Mouse (Mus musculus) midbrain, embryonic 12.5 days (tissue): Measurements from ENCODE around the gene 4930402H24Rik. TPM values are rescaled to one million over a fixed set of nuclear protein-coding genes. Genes with fewer than 3 reads are reported as not detected.

ENCODE experiments used
- ATAC-seq: fragments of 200-750 bp; cut with Nextera tagmentation; 2 replicates; pipeline ENCODE4 v1.8.0; 2017; ENCODE audit warnings: low read depth, moderate TSS enrichment, moderate library complexity; ENCODE audit not compliant: low FRiP score
- H3K27ac ChIP-seq: fragments of 300-500 bp; sonication (generic); replicated peaks from 2 replicates; pipeline ENCODE4 v1.5.1; 2016; ENCODE audit warnings: mild to moderate bottlenecking
- H3K27me3 ChIP-seq: fragments of 300-500 bp; sonication (generic); 2 replicates; pipeline ENCODE4 v1.6.1; 2016; ENCODE audit warnings: mild to moderate bottlenecking
- H3K36me3 ChIP-seq: fragments of 300-500 bp; sonication (generic); 2 replicates; pipeline ENCODE4 v1.6.1; 2016
- H3K4me1 ChIP-seq: fragments of 300-500 bp; sonication (generic); 2 replicates; pipeline ENCODE4 v1.6.1; 2016
- H3K4me2 ChIP-seq: fragments of 300-500 bp; sonication (generic); replicated peaks from 2 replicates; pipeline ENCODE4 v1.6.1; 2016; ENCODE audit warnings: mild to moderate bottlenecking, moderate library complexity
- H3K4me3 ChIP-seq: fragments of 300-500 bp; sonication (generic); 2 replicates; pipeline ENCODE4 v1.5.1; 2016; ENCODE audit warnings: mild to moderate bottlenecking
- H3K9ac ChIP-seq: fragments of 300-500 bp; sonication (generic); replicated peaks from 2 replicates; pipeline ENCODE4 v1.6.1; 2016; ENCODE audit warnings: mild to moderate bottlenecking, moderate library complexity
- H3K9me3 ChIP-seq: fragments of 300-500 bp; sonication (generic); 2 replicates; pipeline ENCODE4 v1.6.1; 2016; ENCODE audit warnings: mild to moderate bottlenecking
- WGBS: fragments of 180-500 bp; shearing (Covaris S2); methylation state at CpG from one replicate; pipeline ENCODE4 v1.1.7; 2016; 5-methylcytosine and 5-hydroxymethylcytosine counted together
- polyA plus RNA-seq: library from polyadenylated mRNA; unstranded; fragments of >200 nt; fragmentation: Nextera tagmentation; extraction: Ambion mirVana; gene quantifications from 2 replicates; pipeline ENCODE4 v1.2.1, GENCODE M21; 2016

Gene 4930402H24Rik
- polyA plus RNA-seq, 1 experiment from 2014 or later, result 86.9 TPM

DNA sequence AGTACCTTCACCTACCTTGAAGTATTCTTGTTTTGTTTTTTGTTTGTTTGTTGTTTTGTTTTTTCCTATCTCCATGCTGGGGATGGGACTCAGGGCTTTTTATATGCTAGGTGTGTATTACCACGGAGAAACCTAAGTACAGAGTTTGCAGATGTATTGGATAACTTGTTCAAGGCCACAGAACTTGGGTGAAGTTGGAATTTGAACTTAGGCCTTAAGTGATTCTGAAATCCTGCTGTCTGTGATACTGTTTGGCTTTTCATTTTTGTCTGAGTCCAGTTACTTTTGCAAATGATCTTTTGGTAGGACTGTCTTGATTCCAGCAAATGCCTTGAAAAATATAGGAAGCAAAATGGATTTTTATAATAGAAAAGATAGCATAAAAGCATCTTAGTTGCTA, 5.5 kb upstream of the 4930402H24Rik start:
- Histone ChIP-seq H3K4me2 (no peak overlapping the region), H3K27me3 (no peaks in the 10 kb centered on the region), H3K4me1 (peaks cover 14% of the 10 kb centered on the region), H3K36me3 (no peaks in the 10 kb centered on the region), H3K27ac (no peak overlapping the region), H3K9ac (no peak overlapping the region), H3K4me3 (no peak overlapping the region), H3K9me3 (no peaks in the 10 kb centered on the region)
- ATAC-seq, result no peak
- WGBS, result 84% methylated on average over 1 of the region's 1 CpGs

DNA sequence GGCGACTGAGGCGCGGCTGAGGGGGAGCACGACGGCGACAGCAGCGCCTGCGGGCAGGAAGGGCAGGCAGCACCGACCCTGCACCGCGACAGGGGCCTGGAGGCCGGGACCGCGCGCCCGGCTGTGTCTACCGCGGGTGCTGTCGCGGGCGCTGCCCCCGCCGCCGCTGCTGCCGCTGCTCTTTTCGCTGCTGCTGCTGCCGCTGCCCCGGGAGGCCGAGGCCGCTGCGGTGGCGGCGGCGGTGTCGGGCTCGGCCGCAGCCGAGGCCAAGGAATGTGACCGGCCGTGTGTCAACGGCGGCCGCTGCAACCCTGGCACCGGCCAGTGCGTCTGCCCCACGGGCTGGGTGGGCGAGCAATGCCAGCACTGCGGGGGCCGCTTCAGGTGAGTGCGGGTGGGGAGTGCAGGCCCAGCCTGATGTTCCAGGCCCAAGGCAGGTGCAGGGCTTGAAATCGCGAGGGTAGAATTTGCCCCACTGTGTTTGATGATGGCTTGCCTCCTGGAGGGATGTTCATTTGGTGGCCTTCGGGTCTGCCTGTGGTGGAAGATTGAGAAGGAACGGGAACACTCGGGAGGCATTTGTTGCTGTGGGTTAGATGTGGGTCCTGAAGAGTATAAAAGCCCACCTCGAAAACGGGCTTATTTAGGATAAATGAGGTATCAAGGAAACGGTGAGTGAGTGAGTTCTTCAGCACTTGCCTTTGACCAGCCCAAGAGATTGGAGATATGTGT, 544 bp upstream of the 4930402H24Rik start:
- WGBS, result under 1% methylated on average over 33 of the region's 58 CpGs
- Histone ChIP-seq H3K4me1 (peaks cover 18% of the 10 kb centered on the region), H3K36me3 (no peaks in the 10 kb centered on the region), H3K9ac (peak overlapping the region; percentile 95), H3K27me3 (no peaks in the 10 kb centered on the region), H3K27ac (peak overlapping the region; percentile 84), H3K9me3 (no peaks in the 10 kb centered on the region), H3K4me2 (peak overlapping the region; percentile 69), H3K4me3 (peak overlapping the region; percentile 99)
- no peak; the same call in none of the 2 replicates for ATAC-seq

DNA sequence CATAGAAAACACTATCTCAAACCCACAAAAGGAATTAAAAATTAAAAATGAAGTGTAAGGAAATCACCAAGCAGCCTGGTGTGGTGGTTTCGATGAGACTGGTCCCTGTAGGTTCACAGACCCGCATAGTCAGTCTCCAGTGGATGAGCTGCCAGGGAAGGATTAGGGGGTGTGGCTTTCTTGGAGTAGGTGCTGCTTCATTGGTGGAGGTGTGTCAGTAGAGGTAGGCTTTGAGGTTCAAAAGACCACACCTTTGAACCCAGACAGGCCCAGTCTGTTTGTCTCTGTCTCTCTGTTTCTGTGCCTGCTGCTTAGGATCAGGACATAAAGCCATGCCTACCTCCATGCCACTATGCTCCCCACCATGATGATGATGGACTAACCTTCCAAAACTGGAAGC, 7.4 kb downstream of the 4930402H24Rik start:
- WGBS, result 84% methylated on average over 2 of the region's 2 CpGs
- H3K27ac ChIP-seq, result no peak overlapping the region
- H3K4me3 ChIP-seq, result no peak overlapping the region
- H3K4me2 ChIP-seq, result no peak overlapping the region
- H3K27me3 ChIP-seq, result no peaks in the 10 kb centered on the region
- H3K9me3 ChIP-seq, result no peaks in the 10 kb centered on the region
- no peaks in the 10 kb centered on the region for H3K4me1 ChIP-seq
- no peak overlapping the region for H3K9ac ChIP-seq
- ATAC-seq, result no peak
- H3K36me3 ChIP-seq, result no peaks in the 10 kb centered on the region

DNA sequence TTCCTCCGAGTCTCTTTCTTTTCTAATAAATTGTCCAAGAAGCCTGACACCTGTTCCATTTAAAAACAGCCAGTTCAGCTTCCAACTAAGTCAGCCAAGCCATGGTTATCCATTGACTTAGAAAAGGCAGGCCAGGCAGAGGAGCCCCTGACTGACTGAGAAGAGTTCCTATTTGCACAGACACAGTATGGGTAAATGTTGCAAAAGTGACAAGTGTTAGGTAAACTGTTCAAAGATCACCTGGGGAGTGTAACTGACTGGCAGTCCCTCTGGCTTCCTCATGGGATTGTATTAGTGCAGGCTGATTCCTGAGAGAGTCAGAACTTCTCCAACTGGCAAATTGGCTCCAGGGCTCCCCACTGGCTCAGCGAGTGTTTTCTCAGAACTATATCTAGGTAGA, 8.3 kb downstream of the 4930402H24Rik start:
- H3K27me3 ChIP-seq, result no peaks in the 10 kb centered on the region
- no peaks in the 10 kb centered on the region for H3K36me3 ChIP-seq
- no peak for ATAC-seq
- no peak overlapping the region for H3K27ac ChIP-seq
- no peak overlapping the region for H3K4me3 ChIP-seq
- H3K4me2 ChIP-seq, result no peak overlapping the region
- 71% methylated on average over 2 of the region's 2 CpGs for WGBS
- no peak overlapping the region for H3K9ac ChIP-seq
- H3K4me1 ChIP-seq, result no peaks in the 10 kb centered on the region
- H3K9me3 ChIP-seq, result no peaks in the 10 kb centered on the region

DNA sequence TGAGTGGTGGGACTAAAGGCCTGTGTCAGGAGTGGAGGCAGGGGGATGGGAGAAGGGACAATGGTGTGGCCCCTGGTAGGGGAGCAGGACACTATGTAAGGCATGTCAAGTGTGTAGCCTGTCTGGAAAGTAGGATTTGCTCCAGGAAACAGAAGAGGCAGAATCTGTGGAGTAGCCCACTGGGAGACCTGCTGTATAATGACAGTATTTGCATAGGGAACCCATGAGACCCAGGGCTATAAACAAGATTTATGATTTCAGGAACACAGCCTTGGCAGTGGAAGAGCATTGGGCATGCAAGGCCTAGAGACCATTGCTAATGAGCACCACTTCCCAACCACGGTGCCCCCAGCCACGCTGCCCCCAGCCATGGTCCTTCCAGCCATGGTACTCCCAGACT, 9.3 kb downstream of the 4930402H24Rik start:
- 100% methylated on average over 2 of the region's 2 CpGs for WGBS
- ATAC-seq, result no peak

DNA sequence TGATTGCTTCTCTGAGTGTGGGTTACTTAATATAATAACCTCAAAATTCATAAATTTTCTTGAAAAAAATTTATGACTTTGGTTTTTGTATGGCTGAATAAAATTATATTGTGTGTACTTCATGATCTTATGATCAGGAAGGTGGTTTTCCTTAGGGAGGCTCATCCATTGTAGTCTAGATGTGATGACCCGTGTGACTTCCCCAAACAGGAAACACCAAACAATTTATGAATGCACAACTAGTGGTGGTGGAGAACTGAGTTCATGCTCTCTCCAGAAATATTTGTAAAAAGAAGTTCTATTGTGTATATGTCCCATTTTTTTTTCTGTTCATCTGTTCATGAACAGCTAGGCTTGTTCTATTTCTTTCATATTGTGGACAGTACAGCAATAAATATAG, 18.8 kb downstream of the 4930402H24Rik start:
- no peaks in the 10 kb centered on the region for H3K9me3 ChIP-seq
- no peaks in the 10 kb centered on the region for H3K4me1 ChIP-seq
- peaks cover 4% of the 10 kb centered on the region for H3K36me3 ChIP-seq
- no peak overlapping the region for H3K9ac ChIP-seq
- H3K4me3 ChIP-seq, result no peak overlapping the region
- no peaks in the 10 kb centered on the region for H3K27me3 ChIP-seq
- H3K4me2 ChIP-seq, result no peak overlapping the region
- ATAC-seq, result no peak
- H3K27ac ChIP-seq, result no peak overlapping the region
- WGBS, result 84% methylated on average over 1 of the region's 1 CpGs

More for the DNA sequence above, 9.3 kb downstream of the 4930402H24Rik start:
- Histone ChIP-seq H3K4me1 (no peaks in the 10 kb centered on the region), H3K9me3 (no peaks in the 10 kb centered on the region), H3K4me3 (no peak overlapping the region), H3K4me2 (no peak overlapping the region), H3K36me3 (no peaks in the 10 kb centered on the region), H3K27ac (no peak overlapping the region), H3K9ac (no peak overlapping the region), H3K27me3 (no peaks in the 10 kb centered on the region)

DNA sequence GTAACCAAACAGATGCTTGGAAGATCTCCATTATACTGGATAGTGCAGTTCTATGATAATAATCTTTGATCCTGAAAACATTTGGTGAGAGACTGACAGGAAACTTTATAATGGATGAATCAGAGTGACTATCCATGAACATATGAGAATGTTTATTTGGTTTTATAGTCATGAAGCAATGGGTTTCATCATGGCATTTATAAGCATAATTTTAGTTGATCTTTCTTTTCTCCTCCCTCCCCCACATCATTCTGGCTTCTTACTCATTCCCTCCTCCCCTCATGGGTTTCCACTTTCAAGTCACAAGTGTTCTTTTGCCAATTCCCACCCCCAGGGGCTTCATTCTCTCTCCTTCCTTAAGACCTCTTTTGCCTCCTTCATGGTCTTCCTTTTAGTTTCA, 19.2 kb downstream of the 4930402H24Rik start:
- Histone ChIP-seq H3K4me1 (no peaks in the 10 kb centered on the region), H3K27ac (no peak overlapping the region)
- no peak for ATAC-seq

DNA sequence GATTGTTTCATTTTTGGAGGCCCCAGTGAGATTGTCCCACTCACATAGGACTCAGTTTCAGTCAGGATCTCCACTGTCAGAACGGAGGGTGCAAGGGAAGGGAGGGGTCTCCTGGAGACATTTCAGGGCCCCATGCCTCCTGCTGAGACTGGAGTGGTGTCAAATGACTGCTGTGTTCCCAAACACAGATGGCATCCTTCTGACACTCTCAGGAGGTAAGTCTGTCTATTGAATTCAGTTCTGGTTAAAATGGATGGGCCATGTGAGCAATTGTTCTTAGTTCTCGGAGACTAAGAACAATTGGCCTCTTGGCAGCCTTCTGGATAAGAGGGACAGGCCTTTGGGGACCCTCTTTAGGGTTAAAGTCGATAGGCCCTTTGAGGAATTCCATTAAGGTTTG, 28.8 kb downstream of the 4930402H24Rik start:
- Histone ChIP-seq H3K27ac (no peak overlapping the region), H3K4me3 (no peak overlapping the region), H3K9me3 (no peaks in the 10 kb centered on the region), H3K36me3 (peaks cover 6% of the 10 kb centered on the region; the same call in 1 of the 2 replicates), H3K4me2 (no peak overlapping the region), H3K27me3 (no peaks in the 10 kb centered on the region), H3K9ac (no peak overlapping the region), H3K4me1 (no peaks in the 10 kb centered on the region)
- ATAC-seq, result no peak
- WGBS, result 69% methylated on average over 3 of the region's 3 CpGs

More for the DNA sequence above, 19.2 kb downstream of the 4930402H24Rik start:
- H3K9me3 ChIP-seq, result no peaks in the 10 kb centered on the region
- H3K9ac ChIP-seq, result no peak overlapping the region
- peaks cover 4% of the 10 kb centered on the region for H3K36me3 ChIP-seq
- no peak overlapping the region for H3K4me2 ChIP-seq
- H3K27me3 ChIP-seq, result no peaks in the 10 kb centered on the region
- H3K4me3 ChIP-seq, result no peak overlapping the region

DNA sequence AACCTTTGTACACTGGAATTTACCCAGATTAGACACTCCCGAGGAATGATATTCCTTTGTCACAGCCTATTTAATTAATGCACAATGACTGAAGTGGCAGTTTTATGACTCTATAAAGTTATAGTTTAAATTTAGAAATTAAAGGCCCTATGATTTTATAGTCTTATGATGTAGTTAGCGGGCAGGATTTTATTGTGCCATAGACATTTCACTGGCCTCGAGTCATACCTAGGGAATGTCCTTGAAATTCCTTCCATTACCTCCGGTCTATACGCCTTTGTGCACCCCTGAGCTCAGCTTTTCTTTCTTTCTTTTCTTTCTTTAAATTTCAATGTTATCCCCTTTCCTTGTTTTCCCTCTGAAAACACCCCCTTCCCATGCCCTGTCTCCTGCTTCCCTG, 35.3 kb downstream of the 4930402H24Rik start:
- ATAC-seq, result no peak
- WGBS, result 86% methylated on average over 5 of the region's 5 CpGs
- no peaks in the 10 kb centered on the region for H3K9me3 ChIP-seq
- no peak overlapping the region for H3K4me2 ChIP-seq
- no peak overlapping the region for H3K9ac ChIP-seq
- H3K4me1 ChIP-seq, result no peaks in the 10 kb centered on the region
- no peak overlapping the region for H3K27ac ChIP-seq
- no peaks in the 10 kb centered on the region for H3K27me3 ChIP-seq
- no peaks in the 10 kb centered on the region for H3K36me3 ChIP-seq
- no peak overlapping the region for H3K4me3 ChIP-seq

DNA sequence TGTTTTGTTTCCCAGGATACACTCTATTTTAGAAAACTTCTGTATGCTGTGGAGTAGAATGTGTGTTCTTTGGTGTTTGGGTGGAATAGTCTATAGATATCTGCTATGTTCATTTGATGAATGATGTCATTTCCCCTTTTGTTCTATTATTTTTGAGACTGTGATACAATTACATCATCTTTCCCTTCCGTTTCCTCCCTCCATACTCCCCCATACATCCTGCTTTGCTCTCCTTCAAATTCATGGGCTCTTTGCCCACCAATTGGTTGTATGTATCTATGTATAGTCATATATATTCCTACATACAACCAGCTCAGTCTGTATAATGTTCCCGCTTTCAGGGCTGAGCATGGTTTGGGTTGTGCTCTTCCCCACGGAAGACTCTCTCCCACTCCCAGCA, 44.1 kb downstream of the 4930402H24Rik start:
- Histone ChIP-seq H3K36me3 (no peaks in the 10 kb centered on the region), H3K4me3 (no peak overlapping the region), H3K27me3 (no peaks in the 10 kb centered on the region), H3K4me2 (no peak overlapping the region), H3K9me3 (no peaks in the 10 kb centered on the region), H3K27ac (no peak overlapping the region), H3K9ac (no peak overlapping the region), H3K4me1 (no peaks in the 10 kb centered on the region)
- WGBS, result 87% methylated on average over 3 of the region's 3 CpGs
- ATAC-seq, result no peak

DNA sequence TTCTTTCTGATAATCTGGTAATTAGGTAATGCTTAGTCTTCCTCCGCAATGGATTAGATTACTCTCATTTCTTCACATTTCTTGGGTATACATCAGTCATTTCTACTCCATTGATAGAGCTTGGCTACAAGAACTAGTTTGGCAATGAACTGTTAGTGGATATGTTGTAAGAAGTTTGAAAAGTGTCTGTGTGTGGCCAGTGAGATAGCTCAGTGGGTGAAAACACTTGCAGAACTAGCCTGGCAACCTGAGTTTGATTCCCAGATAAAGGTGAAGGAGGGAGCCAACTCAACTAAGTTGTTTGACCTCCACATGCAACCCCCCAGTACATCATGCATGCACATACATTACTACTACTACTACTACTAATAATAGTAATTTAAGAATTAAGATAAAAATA, 53.2 kb downstream of the 4930402H24Rik start:
- WGBS, result 97% methylated on average over 1 of the region's 1 CpGs
- Histone ChIP-seq H3K9ac (no peak overlapping the region), H3K27ac (no peak overlapping the region), H3K4me1 (no peaks in the 10 kb centered on the region), H3K4me2 (no peak overlapping the region), H3K4me3 (no peak overlapping the region), H3K9me3 (no peaks in the 10 kb centered on the region), H3K36me3 (no peaks in the 10 kb centered on the region), H3K27me3 (no peaks in the 10 kb centered on the region)
- no peak for ATAC-seq

DNA sequence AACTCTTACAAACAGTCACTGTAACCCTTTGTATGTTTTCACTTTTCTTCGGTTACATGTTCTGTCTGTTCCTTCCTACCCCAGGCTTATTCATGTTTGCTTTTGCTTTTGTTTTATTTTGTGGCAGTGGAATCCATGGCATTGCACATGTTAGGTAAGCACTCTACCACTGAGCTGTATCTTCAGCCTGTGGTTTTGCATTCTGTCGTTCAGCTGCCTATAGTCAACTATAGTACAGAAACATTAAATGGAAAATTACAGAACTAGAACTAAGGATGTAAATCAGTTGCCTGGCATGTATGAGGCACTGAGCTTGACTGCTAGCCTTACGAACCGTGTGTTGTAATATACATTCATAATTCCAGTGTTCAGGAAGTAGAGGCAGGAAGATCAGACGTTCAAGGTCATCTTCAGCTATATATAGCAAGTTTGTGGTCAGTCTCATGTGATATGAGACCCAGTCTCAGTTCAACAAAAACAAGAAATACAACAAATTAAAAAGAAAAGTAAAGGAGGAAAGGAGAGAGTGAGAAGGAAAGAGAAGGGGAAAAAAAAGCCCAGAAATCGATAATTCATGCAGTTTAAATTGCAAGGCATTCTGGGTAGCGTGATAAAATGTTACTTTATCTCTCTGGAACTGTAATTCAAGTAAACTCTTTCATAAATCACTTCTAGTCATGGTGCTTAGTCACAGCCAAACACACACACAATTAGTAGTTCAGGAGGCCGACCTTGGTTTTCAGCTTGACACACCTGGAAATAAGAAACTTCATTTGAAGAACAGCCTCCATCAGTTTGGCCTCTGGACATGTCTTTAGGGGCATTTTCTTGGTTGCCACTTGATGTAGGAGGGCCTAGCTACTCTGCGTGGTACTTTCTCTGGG, 54.6 kb downstream of the 4930402H24Rik start:
- no peak overlapping the region for H3K4me2 ChIP-seq
- no peaks in the 10 kb centered on the region for H3K4me1 ChIP-seq
- H3K27ac ChIP-seq, result no peak overlapping the region
- H3K9ac ChIP-seq, result no peak overlapping the region
- no peak overlapping the region for H3K4me3 ChIP-seq
- H3K9me3 ChIP-seq, result no peaks in the 10 kb centered on the region
- no peak for ATAC-seq
- H3K36me3 ChIP-seq, result no peaks in the 10 kb centered on the region
- 84% methylated on average over 9 of the region's 9 CpGs for WGBS
- no peaks in the 10 kb centered on the region for H3K27me3 ChIP-seq
